Mouse (Mus musculus) heart, postnatal 36 days (tissue): ENCODE data around the gene Copg1. TPM values are rescaled to one million over a fixed set of nuclear protein-coding genes. Genes with fewer than 3 reads are reported as not detected.
"Not testable (repeated sequence)": the region's sequence is repeated elsewhere in the genome, so short reads cannot be mapped to it uniquely, and the experiment has no call there.

Experiments
- DNase-seq, 2 experiments: peaks; one replicate each; pipeline ENCODE4 v3.0.0; 2021 to 2022
- intact Hi-C: fragments of 180-260 bp; cut with DNase I; formaldehyde crosslinking; loops from one replicate; pipeline ENCODE4 v1.15.1; 2025
- total RNA-seq, 2 experiments: library from RNA; stranded (reverse); gene quantifications; 2 replicates each; pipeline ENCODE4 v1.2.3; 2021

The Copg1 gene
- total RNA-seq, 2 experiments from 2014 or later: 41.6 to 42.2 TPM

DNA sequence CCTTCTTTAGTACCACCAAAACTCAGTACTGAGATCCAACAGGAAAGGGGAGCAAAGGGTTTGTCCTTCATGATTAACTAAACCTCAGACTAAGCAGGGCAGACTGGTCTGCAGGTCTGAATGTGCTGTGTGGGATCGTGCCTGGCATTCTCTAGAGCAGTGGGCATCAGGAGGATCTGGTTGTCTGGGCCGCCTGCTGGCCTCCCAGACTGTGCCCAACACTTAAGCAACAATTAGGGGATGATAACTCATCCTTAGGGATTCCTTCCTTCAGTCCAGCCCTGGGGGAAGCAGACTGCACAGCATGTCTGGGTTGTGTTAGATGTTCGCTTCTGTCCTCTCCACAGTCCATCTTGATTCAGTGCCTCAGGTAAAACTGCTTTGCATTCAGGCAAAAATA, 51.3 kb downstream of the Copg1 start:
- intact Hi-C loops: no loop called here
- DNase-seq: no peak

DNA sequence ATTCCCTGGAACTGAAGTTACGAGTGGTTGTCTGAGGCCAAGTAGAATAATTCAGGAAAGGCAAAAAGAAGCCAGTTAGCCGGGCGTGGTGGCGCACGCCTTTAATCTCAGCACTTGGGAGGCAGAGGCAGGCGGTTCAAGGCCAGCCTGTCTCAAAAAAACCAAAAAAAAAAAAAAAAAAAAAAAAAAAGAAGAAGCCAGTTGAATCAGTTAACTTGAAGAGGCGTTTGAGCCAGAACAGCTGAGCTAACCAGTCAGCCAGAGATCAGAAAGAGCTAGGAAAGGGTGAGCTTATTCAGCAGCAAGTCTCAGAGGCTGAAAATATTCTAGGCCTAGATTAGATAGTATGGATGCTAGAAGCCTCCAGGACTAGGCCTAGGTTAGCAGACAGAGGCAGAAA, 54.6 kb downstream of the Copg1 start:
- DNase-seq: no peak
- intact Hi-C loops: no loop called here

DNA sequence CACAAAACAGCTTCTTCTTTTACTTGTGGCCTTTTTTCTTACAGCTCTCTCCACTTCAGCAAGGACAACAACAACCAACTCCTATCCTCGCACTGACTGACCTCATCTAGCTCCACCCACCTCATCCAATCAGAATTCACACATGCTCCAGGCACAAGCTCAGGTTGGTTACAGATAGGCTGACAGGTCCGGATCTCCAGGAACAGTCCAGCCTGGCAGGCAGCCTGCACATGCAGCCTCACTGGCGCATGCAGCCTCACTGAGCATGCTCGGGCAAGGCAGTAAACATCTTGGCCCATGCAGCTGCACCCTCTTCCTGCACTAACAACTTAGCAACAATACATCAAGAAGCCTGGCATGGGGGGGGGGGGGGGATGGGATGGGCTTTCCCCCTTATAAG, 74.8 kb downstream of the Copg1 start:
- intact Hi-C loops, DNase-seq: not testable (repeated sequence)

Other genes starting within 250 kb of the Copg1 start
- gene Aplf, start 215.6 kb upstream of the Copg1 start, total RNA-seq: 1 to 10 TPM; 2.3 to 3.4 TPM
- gene Efcc1, start 156.9 kb upstream of the Copg1 start, total RNA-seq: 1 to 10 TPM; 1.2 to 1.4 TPM
- gene Gp9, start 109.7 kb upstream of the Copg1 start, total RNA-seq: 1 to 10 TPM in 1 of 2 experiments, under 1 TPM in 1; 0.94 to 1.1 TPM
- 10 to 100 TPM; 10.7 to 11.1 TPM for gene Rab43, start 75.7 kb upstream of the Copg1 start, total RNA-seq
- gene Gm45140, start 52.0 kb upstream of the Copg1 start, total RNA-seq: 1 to 10 TPM in 1 of 2 experiments, under 1 TPM in 1; 0.79 to 2.0 TPM
- 10 to 100 TPM; 18.7 to 18.9 TPM for gene Isy1, start 49.0 kb upstream of the Copg1 start, total RNA-seq
- 100 to 1,000 TPM; 303 to 349 TPM for gene Cnbp, start 36.7 kb upstream of the Copg1 start, total RNA-seq
- 1 to 10 TPM; 9.5 to 9.9 TPM for gene Hmces, start 26.1 kb downstream of the Copg1 start, total RNA-seq
- 1 to 10 TPM; 1.9 to 2.7 TPM for gene H1fx, start 93.8 kb downstream of the Copg1 start, total RNA-seq
- 100 to 1,000 TPM; 253 to 304 TPM for gene Rab7, start 157.5 kb downstream of the Copg1 start, total RNA-seq
- 100 to 1,000 TPM in 1 of 2 experiments, 10 to 100 TPM in 1; 95.1 to 102 TPM for gene Rpn1, start 196.7 kb downstream of the Copg1 start, total RNA-seq